ENCODE assay signal across 8 mouse cellular contexts in genomic region chr2:105468930-105469329, GRCm38 (mm10).
DNase-seq lines count a peak whose midpoint lies in the region; ATAC-seq and TF ChIP-seq lines count a peak whose summit lies in the region.

No protein-coding gene starts in this region.

- H3K4me3 ChIP-seq in embryonic fibroblast, embryonic 13.5 days (ENCODE audit: insufficient read depth, low read length): no peak overlapping the region

- no peak overlapping the region for H3K27ac ChIP-seq in embryonic fibroblast, embryonic 13.5 days (ENCODE audit: insufficient read depth, low read length)

- no peak for TF ChIP-seq POLR2A in brain, embryonic 14.5 days (IDR thresholded peaks at IDR 0.05; ENCODE audit: borderline replicate concordance, extremely low read depth, insufficient read depth, insufficient read length, poor library complexity, severe bottlenecking)
- TF ChIP-seq POLR2A in embryonic fibroblast, embryonic 13.5 days (IDR thresholded peaks at IDR 0.05; ENCODE audit: low read depth, low read length): no peak

- H3K4me1 ChIP-seq in embryonic fibroblast, embryonic 13.5 days (ENCODE audit: control insufficient read depth, insufficient read depth, low read length): no peaks in the 10 kb centered on the region

- peak; percentile 82 for TF ChIP-seq CTCF in brain, embryonic 14.5 days (IDR thresholded peaks at IDR 0.05; ENCODE audit: borderline replicate concordance, extremely low read depth, insufficient read depth, insufficient read length)
- TF ChIP-seq CTCF in embryonic fibroblast, embryonic 13.5 days (IDR thresholded peaks at IDR 0.05; ENCODE audit: borderline replicate concordance, insufficient read depth, low read length): peak; percentile 40; the same call in 1 of the 2 replicates

- peak; percentile 28 for DNase-seq in gastrocnemius, postnatal 10 days
- DNase-seq in gastrocnemius, adult 8-10 months (ENCODE audit: low spot score in 2 of 2): no peak
- DNase-seq in 416B (ENCODE audit: low read depth): peak; percentile 51
- DNase-seq in brain, embryonic 14.5 days (ENCODE audit: low read depth): peak; percentile 86
- peak; percentile 12 to 40 for DNase-seq in layer of hippocampus, adult 8-10 months (ENCODE audit: low spot score in 2 of 2)
- DNase-seq in thymus, postnatal 4 days: peak; percentile 35

- ATAC-seq in megakaryocyte, adult 5-6 weeks (ENCODE audit: poor library complexity, severe bottlenecking): peak; percentile 27; the same call in 1 of the 2 replicates

Comparison
In these comparisons a context has a peak if more than half of its experiments do, and no peak if none do; other contexts are left out.
1. DNase-seq: peak in gastrocnemius, postnatal 10 days (single experiment), 416B (single experiment), brain, embryonic 14.5 days (single experiment), layer of hippocampus, adult 8-10 months (2 of 2) and thymus, postnatal 4 days (single experiment); none in gastrocnemius, adult 8-10 months (0 of 2).